Mouse (Mus musculus): ENCODE data around the gene Ildr2.

GRCm38 (mm10) chr1:166268218-166268617 lies 14.3 kb downstream of the Ildr2 start:
- TF ChIP-seq POLR2A (IDR thresholded peaks at IDR 0.05; ENCODE audit: insufficient read length, low read depth) (no peak), USF1 (IDR thresholded peaks at IDR 0.05; ENCODE audit: low read depth) (no peak), REST (IDR thresholded peaks at IDR 0.05; ENCODE audit: insufficient read depth, insufficient read length) (no peak), TCF12 (IDR thresholded peaks at IDR 0.05; ENCODE audit: insufficient read depth, poor library complexity, severe bottlenecking) (no peak)

All from myocyte (in vitro differentiated cells).